Mouse (Mus musculus): ENCODE results near the gene Cacna2d2.

GRCm38 (mm10) chr9:107512326-107512725 lies 112.9 kb downstream of the Cacna2d2 start:
- TF ChIP-seq POLR2A (IDR thresholded peaks at IDR 0.05; ENCODE audit: extremely low read depth, insufficient read depth, low read length) = no peak
- TF ChIP-seq CTCF (IDR thresholded peaks at IDR 0.05; ENCODE audit: low read depth, low read length) = no peak
